Mouse (Mus musculus): ENCODE data around the gene Tlx3. TPM values are rescaled to one million over a fixed set of nuclear protein-coding genes. Genes with fewer than 3 reads are reported as not detected.
A peak's percentile ranks its signal among the peaks of the same experiment; 100 is the strongest.

The Tlx3 gene
- total and polyA plus RNA-seq, 3 experiments: not detected

GRCm38 (mm10) chr11:33202972-33203371, 417 bp downstream of the Tlx3 start:
- WGBS: 4% methylated on average over 47 of the region's 47 CpGs
- no peaks in the 10 kb centered on the region for H3K4me1 ChIP-seq (ENCODE audit: control insufficient read depth, insufficient read depth, low read length)
- no peak overlapping the region for H3K4me3 ChIP-seq
- no peak for DNase-seq
- intact Hi-C loops (cut with DNase I): loop anchor here (2.0 kb wide), 1 partner anchor 40 kb away; the partner anchor contains the start of gene Npm1
- no peaks in the 10 kb centered on the region for H3K36me3 ChIP-seq (ENCODE audit: control insufficient read depth, insufficient read depth, low read length)
- TF ChIP-seq EP300 (IDR thresholded peaks at IDR 0.05; ENCODE audit: insufficient read depth, low read depth, low read length) (no peak), CTCF (IDR thresholded peaks at IDR 0.05) (no peak), POLR2A (IDR thresholded peaks at IDR 0.05; ENCODE audit: insufficient read depth, low read depth, low read length) (no peak)
- H3K79me2 ChIP-seq (replicated peaks; ENCODE audit: control insufficient read depth, insufficient read depth, low read length): no peaks in the 10 kb centered on the region
- no peak overlapping the region for H3K9ac ChIP-seq (ENCODE audit: low read depth, low read length)
- peaks cover 57% of the 10 kb centered on the region for H3K27me3 ChIP-seq (ENCODE audit: control insufficient read depth, insufficient read depth, low read length)
- H3K27ac ChIP-seq: no peak overlapping the region

- peaks cover 63% of the 10 kb centered on the region for H3K27me3 ChIP-seq (ENCODE audit: control insufficient read depth, insufficient read depth, low read length)
Observed at GRCm38 (mm10) chr11:33202296-33202695, 1.1 kb downstream of the Tlx3 start.

GRCm38 (mm10) chr11:33201626-33202010, 1.8 kb downstream of the Tlx3 start:
- no peak overlapping the region for H3K27ac ChIP-seq
- intact Hi-C loops (cut with DNase I): loop anchor here (2.0 kb wide), 1 partner anchor 39 kb away; the partner anchor contains the start of gene Npm1
- peaks cover 64% of the 10 kb centered on the region for H3K27me3 ChIP-seq (ENCODE audit: control insufficient read depth, insufficient read depth, low read length)
- H3K79me2 ChIP-seq (replicated peaks; ENCODE audit: control insufficient read depth, insufficient read depth, low read length): no peaks in the 10 kb centered on the region
- 6% methylated on average over 19 of the region's 19 CpGs for WGBS
- H3K4me1 ChIP-seq (ENCODE audit: control insufficient read depth, insufficient read depth, low read length): no peaks in the 10 kb centered on the region
- no peaks in the 10 kb centered on the region for H3K36me3 ChIP-seq (ENCODE audit: control insufficient read depth, insufficient read depth, low read length)
- H3K4me3 ChIP-seq: no peak overlapping the region
- no peak overlapping the region for H3K9ac ChIP-seq (ENCODE audit: low read depth, low read length)
- TF ChIP-seq EP300 (IDR thresholded peaks at IDR 0.05; ENCODE audit: insufficient read depth, low read depth, low read length) (no peak), POLR2A (IDR thresholded peaks at IDR 0.05; ENCODE audit: insufficient read depth, low read depth, low read length) (no peak), CTCF (IDR thresholded peaks at IDR 0.05) (no peak)
- no peak for DNase-seq

More at GRCm38 (mm10) chr11:33202296-33202695, 1.1 kb downstream of the Tlx3 start:
- Histone ChIP-seq H3K79me2 (replicated peaks; ENCODE audit: control insufficient read depth, insufficient read depth, low read length) (no peaks in the 10 kb centered on the region), H3K4me1 (ENCODE audit: control insufficient read depth, insufficient read depth, low read length) (no peaks in the 10 kb centered on the region), H3K4me3 (no peak overlapping the region), H3K36me3 (ENCODE audit: control insufficient read depth, insufficient read depth, low read length) (no peaks in the 10 kb centered on the region), H3K9ac (ENCODE audit: low read depth, low read length) (no peak overlapping the region), H3K27ac (no peak overlapping the region)
- intact Hi-C loops (cut with DNase I): loop anchor here (2.0 kb wide), 1 partner anchor 39 kb away; the partner anchor contains the start of gene Npm1
- TF ChIP-seq CTCF (IDR thresholded peaks at IDR 0.05) (peak; percentile 33), EP300 (IDR thresholded peaks at IDR 0.05; ENCODE audit: insufficient read depth, low read depth, low read length) (no peak)
- 4% methylated on average over 37 of the region's 37 CpGs for WGBS
- no peak for DNase-seq

GRCm38 (mm10) chr11:33200764-33201625, 2.4 kb downstream of the Tlx3 start:
- peak; percentile 15 to 53 for DNase-seq
- H3K27me3 ChIP-seq (ENCODE audit: control insufficient read depth, insufficient read depth, low read length): peaks cover 63% of the 10 kb centered on the region
- no peaks in the 10 kb centered on the region for H3K79me2 ChIP-seq (replicated peaks; ENCODE audit: control insufficient read depth, insufficient read depth, low read length)
- TF ChIP-seq CTCF (IDR thresholded peaks at IDR 0.05) (no peak), EP300 (IDR thresholded peaks at IDR 0.05; ENCODE audit: insufficient read depth, low read depth, low read length) (no peak)
- no peak overlapping the region for H3K9ac ChIP-seq (ENCODE audit: low read depth, low read length)
- 2% methylated on average over 76 of the region's 76 CpGs for WGBS
- no peak overlapping the region for H3K27ac ChIP-seq
- intact Hi-C loops (cut with DNase I): no loop called here
- no peaks in the 10 kb centered on the region for H3K36me3 ChIP-seq (ENCODE audit: control insufficient read depth, insufficient read depth, low read length)
- no peaks in the 10 kb centered on the region for H3K4me1 ChIP-seq (ENCODE audit: control insufficient read depth, insufficient read depth, low read length)
- H3K4me3 ChIP-seq: no peak overlapping the region

GRCm38 (mm10) chr11:33199906-33200763, 3.3 kb downstream of the Tlx3 start:
- no peaks in the 10 kb centered on the region for H3K36me3 ChIP-seq (ENCODE audit: control insufficient read depth, insufficient read depth, low read length)
- H3K4me3 ChIP-seq: no peak overlapping the region
- no peaks in the 10 kb centered on the region for H3K79me2 ChIP-seq (replicated peaks; ENCODE audit: control insufficient read depth, insufficient read depth, low read length)
- H3K4me1 ChIP-seq (ENCODE audit: control insufficient read depth, insufficient read depth, low read length): no peaks in the 10 kb centered on the region
- H3K27ac ChIP-seq: no peak overlapping the region
- TF ChIP-seq CTCF (IDR thresholded peaks at IDR 0.05) (no peak), POLR2A (IDR thresholded peaks at IDR 0.05; ENCODE audit: insufficient read depth, low read depth, low read length) (no peak), EP300 (IDR thresholded peaks at IDR 0.05; ENCODE audit: insufficient read depth, low read depth, low read length) (no peak)
- H3K27me3 ChIP-seq (ENCODE audit: control insufficient read depth, insufficient read depth, low read length): peaks cover 65% of the 10 kb centered on the region
- peak; percentile 11 to 53 for DNase-seq
- intact Hi-C loops (cut with DNase I): no loop called here
- H3K9ac ChIP-seq (ENCODE audit: low read depth, low read length): no peak overlapping the region
- 4% methylated on average over 45 of the region's 45 CpGs for WGBS

Measured in heart, adult 2 months (tissue).